Mouse (Mus musculus): Measurements from ENCODE around the gene Xpc. TPM values are rescaled to one million over a fixed set of nuclear protein-coding genes. Genes with fewer than 3 reads are reported as not detected.
A peak's percentile ranks its signal among the peaks of the same experiment; 100 is the strongest.

Xpc gene
- polyA plus RNA-seq, 1 experiment from 2014 or later, result 29.2 TPM

- no peaks in the 10 kb centered on the region for H3K27me3 ChIP-seq (ENCODE audit: insufficient read depth, low read length)
- no peaks in the 10 kb centered on the region for H3K4me1 ChIP-seq (replicated peaks; ENCODE audit: insufficient read depth, low read length)
- H3K27ac ChIP-seq, result no peak overlapping the region
- 0 out of 2 replicates have a peak, but pooled peaks cover 6% of the 10 kb centered on the region for H3K36me3 ChIP-seq (ENCODE audit: insufficient read depth, low read length)
- peak; percentile 58 for DNase-seq (ENCODE audit: low spot score)
- no peak overlapping the region for H3K9ac ChIP-seq (ENCODE audit: low read depth, low read length)
- 61% methylated on average over 1 of the region's 1 CpGs for WGBS
- H3K4me3 ChIP-seq (replicated peaks; ENCODE audit: low read depth, low read length), result no peak overlapping the region
- H3K9me3 ChIP-seq (replicated peaks; ENCODE audit: low read length), result no peaks in the 10 kb centered on the region
- TF ChIP-seq CTCF (IDR thresholded peaks at IDR 0.05; ENCODE audit: low read depth), result peak; percentile 40; the same call in 1 of the 2 replicates
- H3K4me2 ChIP-seq (ENCODE audit: low read length), result no peak overlapping the region
- peak; percentile 85 for ATAC-seq (replicated peaks; ENCODE audit: low FRiP score, low read depth)
Observed at GRCm38 (mm10) chr6:91459471-91459870, 56.2 kb downstream of the Xpc start.

GRCm38 (mm10) chr6:91454546-91454945 lies 61.1 kb downstream of the Xpc start:
- WGBS, result 28% methylated on average over 5 of the region's 5 CpGs
- Histone ChIP-seq H3K27me3 (ENCODE audit: insufficient read depth, low read length) (no peaks in the 10 kb centered on the region), H3K36me3 (ENCODE audit: insufficient read depth, low read length) (no peaks in the 10 kb centered on the region), H3K4me1 (replicated peaks; ENCODE audit: insufficient read depth, low read length) (no peaks in the 10 kb centered on the region), H3K9me3 (replicated peaks; ENCODE audit: low read length) (no peaks in the 10 kb centered on the region), H3K27ac (no peak overlapping the region), H3K9ac (ENCODE audit: low read depth, low read length) (no peak overlapping the region), H3K4me3 (replicated peaks; ENCODE audit: low read depth, low read length) (no peak overlapping the region), H3K4me2 (ENCODE audit: low read length) (no peak overlapping the region)
- TF ChIP-seq CTCF (IDR thresholded peaks at IDR 0.05; ENCODE audit: low read depth), result no peak
- no peak for DNase-seq (ENCODE audit: low spot score)
- peak; percentile 49; the same call in 1 of the 2 replicates for ATAC-seq (replicated peaks; ENCODE audit: low FRiP score, low read depth)

GRCm38 (mm10) chr6:91452056-91452455 lies 63.6 kb downstream of the Xpc start:
- no peaks in the 10 kb centered on the region for H3K9me3 ChIP-seq (replicated peaks; ENCODE audit: low read length)
- 52% methylated on average over 1 of the region's 1 CpGs for WGBS
- TF ChIP-seq CTCF (IDR thresholded peaks at IDR 0.05; ENCODE audit: low read depth), result no peak

GRCm38 (mm10) chr6:91449472-91450225 lies 66.0 kb downstream of the Xpc start:
- Histone ChIP-seq H3K27me3 (ENCODE audit: insufficient read depth, low read length) (no peaks in the 10 kb centered on the region), H3K4me2 (ENCODE audit: low read length) (no peak overlapping the region), H3K9me3 (replicated peaks; ENCODE audit: low read length) (no peaks in the 10 kb centered on the region), H3K27ac (no peak overlapping the region), H3K4me1 (replicated peaks; ENCODE audit: insufficient read depth, low read length) (no peaks in the 10 kb centered on the region), H3K36me3 (ENCODE audit: insufficient read depth, low read length) (no peaks in the 10 kb centered on the region), H3K9ac (ENCODE audit: low read depth, low read length) (no peak overlapping the region), H3K4me3 (replicated peaks; ENCODE audit: low read depth, low read length) (no peak overlapping the region)
- ATAC-seq (replicated peaks; ENCODE audit: low FRiP score, low read depth), result no peak
- DNase-seq (ENCODE audit: low spot score), result no peak
- TF ChIP-seq CTCF (IDR thresholded peaks at IDR 0.05; ENCODE audit: low read depth), result no peak
- WGBS, result 47% methylated on average over 3 of the region's 3 CpGs

More at GRCm38 (mm10) chr6:91452056-91452455, 63.6 kb downstream of the Xpc start:
- ATAC-seq (replicated peaks; ENCODE audit: low FRiP score, low read depth) (no peak), DNase-seq (ENCODE audit: low spot score) (no peak)
- Histone ChIP-seq H3K9ac (ENCODE audit: low read depth, low read length) (no peak overlapping the region), H3K4me2 (ENCODE audit: low read length) (no peak overlapping the region), H3K4me1 (replicated peaks; ENCODE audit: insufficient read depth, low read length) (no peaks in the 10 kb centered on the region), H3K36me3 (ENCODE audit: insufficient read depth, low read length) (no peaks in the 10 kb centered on the region), H3K27me3 (ENCODE audit: insufficient read depth, low read length) (no peaks in the 10 kb centered on the region), H3K27ac (no peak overlapping the region), H3K4me3 (replicated peaks; ENCODE audit: low read depth, low read length) (no peak overlapping the region)

GRCm38 (mm10) chr6:91445316-91445715 lies 70.4 kb downstream of the Xpc start:
- H3K27me3 ChIP-seq (ENCODE audit: insufficient read depth, low read length), result no peaks in the 10 kb centered on the region
- H3K27ac ChIP-seq, result no peak overlapping the region
- peaks cover 4% of the 10 kb centered on the region; the same call in 1 of the 2 replicates for H3K4me1 ChIP-seq (replicated peaks; ENCODE audit: insufficient read depth, low read length)
- WGBS, result 70% methylated on average over 3 of the region's 3 CpGs
- no peak for ATAC-seq (replicated peaks; ENCODE audit: low FRiP score, low read depth)
- no peak for DNase-seq (ENCODE audit: low spot score)
- H3K9ac ChIP-seq (ENCODE audit: low read depth, low read length), result no peak overlapping the region
- H3K4me3 ChIP-seq (replicated peaks; ENCODE audit: low read depth, low read length), result no peak overlapping the region
- H3K9me3 ChIP-seq (replicated peaks; ENCODE audit: low read length), result no peaks in the 10 kb centered on the region
- TF ChIP-seq CTCF (IDR thresholded peaks at IDR 0.05; ENCODE audit: low read depth), result no peak
- no peak overlapping the region for H3K4me2 ChIP-seq (ENCODE audit: low read length)
- H3K36me3 ChIP-seq (ENCODE audit: insufficient read depth, low read length), result no peaks in the 10 kb centered on the region

GRCm38 (mm10) chr6:91441145-91441662 lies 74.5 kb downstream of the Xpc start:
- peak overlapping the region; percentile 60 for H3K4me3 ChIP-seq (replicated peaks; ENCODE audit: low read depth, low read length)
- H3K36me3 ChIP-seq (ENCODE audit: insufficient read depth, low read length), result no peaks in the 10 kb centered on the region
- 3% methylated on average over 19 of the region's 19 CpGs for WGBS
- H3K4me1 ChIP-seq (replicated peaks; ENCODE audit: insufficient read depth, low read length), result peaks cover 4% of the 10 kb centered on the region; the same call in 1 of the 2 replicates
- no peak for TF ChIP-seq CTCF (IDR thresholded peaks at IDR 0.05; ENCODE audit: low read depth)
- DNase-seq (ENCODE audit: low spot score) (peak; percentile 28), ATAC-seq (replicated peaks; ENCODE audit: low FRiP score, low read depth) (peak; percentile 53)
- H3K4me2 ChIP-seq (ENCODE audit: low read length), result peak overlapping the region; percentile 66
- peak overlapping the region; percentile 70 for H3K9ac ChIP-seq (ENCODE audit: low read depth, low read length)
- no peaks in the 10 kb centered on the region for H3K9me3 ChIP-seq (replicated peaks; ENCODE audit: low read length)
- H3K27me3 ChIP-seq (ENCODE audit: insufficient read depth, low read length), result no peaks in the 10 kb centered on the region
- H3K27ac ChIP-seq, result peak overlapping the region; percentile 47; the same call in 1 of the 2 replicates

All from kidney, postnatal 0 days (tissue).